In the genomic region with DNA sequence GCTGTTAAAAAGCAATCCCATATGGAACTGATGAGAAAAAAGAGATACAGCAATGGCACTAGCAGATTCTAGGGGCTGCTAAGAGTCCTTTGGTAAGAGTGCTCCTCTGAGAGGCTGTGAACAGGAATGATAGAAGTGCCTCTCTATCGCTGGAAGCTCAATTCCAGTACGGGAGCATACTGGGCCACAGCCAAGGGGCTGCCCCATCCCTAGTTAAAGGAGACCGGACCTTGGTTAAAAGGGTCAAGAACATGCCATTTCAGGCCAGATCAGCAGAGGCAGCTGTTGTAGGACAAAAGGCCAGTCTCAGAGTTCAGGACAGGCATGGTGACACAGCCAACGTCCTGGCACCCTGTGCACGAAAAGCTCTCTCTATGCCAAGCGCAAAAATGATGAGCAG, we compare ENCODE assay signal across 9 mouse cellular contexts. TPM values are rescaled to one million over a fixed set of nuclear protein-coding genes. Genes with fewer than 3 reads are reported as not detected.
DNase-seq lines count a peak whose midpoint lies in the region; ATAC-seq lines count a peak whose summit lies in the region.
"Had no signal": no experiment of that assay in that cellular context is flagged by ENCODE, and none has a peak within 500 bp of the region (broad histone marks: within the 10 kb centered on the region; RNA-seq: fewer than 3 reads in every experiment).

No protein-coding gene starts in this region.

- ATAC-seq in erythroblast, adult 5-6 weeks (replicated peaks; ENCODE audit: low FRiP score, poor library complexity, severe bottlenecking) = no peak

- intact Hi-C loops in heart, postnatal 10 days (cut with DNase I) = no loop called here

- peak; percentile 6 for DNase-seq in adrenal gland, adult 2 months
- DNase-seq in adrenal gland, postnatal 14 days = no peak
- peak; percentile 26 for DNase-seq in kidney, adult 9 months
- no peak for DNase-seq in kidney, postnatal 10 days
- peak; percentile 44 for DNase-seq in Muller cell, postnatal 12 days (ENCODE audit: inconsistent ontology term)
- peak; percentile 17 to 44 for DNase-seq in heart, postnatal 10 days
- no peak for DNase-seq in thymus, postnatal 14 days
- DNase-seq: lung, postnatal 36 days had no signal

RNA-seq across cellular contexts. Expression of gene Larp6, which starts 1.4 kb away (rescaled TPM):
- total RNA-seq in adrenal gland, adult 2 months (2021) = 1 to 10 TPM; 2.0 to 3.6 TPM
- polyA plus RNA-seq in adrenal gland, adult 2 months (2012; rRNA removed) = 1.4 and 1.5 TPM in 2 replicates
- 2.3 and 2.7 TPM in 2 replicates for total RNA-seq in adrenal gland, postnatal 14 days (2021)
- 1 to 10 TPM; 1.3 to 1.5 TPM for total RNA-seq in heart, postnatal 10 days (2021)
- total RNA-seq in erythroblast, adult 5-6 weeks (2015; ENCODE audit: low replicate concordance) = not detected in 2 replicates
- total RNA-seq in erythroblast, adult 5-6 weeks (2017; ENCODE audit: low replicate concordance) = not detected in 2 replicates

RNA-seq across cellular contexts. Expression of gene Lrrc49, which starts 26.2 kb away (rescaled TPM):
- 10 to 100 TPM; 13.8 to 15.7 TPM for total RNA-seq in adrenal gland, adult 2 months (2021)
- polyA plus RNA-seq in adrenal gland, adult 2 months (2012; rRNA removed) = 2.8 and 2.9 TPM in 2 replicates
- total RNA-seq in adrenal gland, postnatal 14 days (2021) = 21.0 and 24.2 TPM in 2 replicates
- 1 to 10 TPM; 7.2 to 9.3 TPM for total RNA-seq in heart, postnatal 10 days (2021)
- total RNA-seq in erythroblast, adult 5-6 weeks (2015; ENCODE audit: low replicate concordance) = not detected in 2 replicates
- 0.84 and 1.4 TPM in 2 replicates for total RNA-seq in erythroblast, adult 5-6 weeks (2017; ENCODE audit: low replicate concordance)

Comparison
In these comparisons a context has a peak if more than half of its experiments do, and no peak if none do; other contexts are left out.
1. DNase-seq: peak in adrenal gland, adult 2 months (single experiment), kidney, adult 9 months (single experiment), Muller cell, postnatal 12 days (single experiment) and heart, postnatal 10 days (2 of 2); none in adrenal gland, postnatal 14 days (single experiment), kidney, postnatal 10 days (single experiment) and thymus, postnatal 14 days (single experiment).